Mouse (Mus musculus) neural tube, embryonic 14.5 days (tissue): ENCODE results near the gene Rrp36. TPM values are rescaled to one million over a fixed set of nuclear protein-coding genes. Genes with fewer than 3 reads are reported as not detected.

Experiments
- ATAC-seq: fragments of 200-750 bp; cut with Nextera tagmentation; 2 replicates; pipeline ENCODE4 v1.8.0; 2017; ENCODE audit warnings: low read depth, mild to moderate bottlenecking, moderate TSS enrichment, moderate library complexity
- H3K27ac ChIP-seq: fragments of 300-500 bp; sonication (generic); 2 replicates; pipeline ENCODE4 v1.5.1; 2014; ENCODE audit warnings: low read depth, mild to moderate bottlenecking, control low read depth, low read length, moderate library complexity, mixed read lengths
- H3K27me3 ChIP-seq: fragments of 300-500 bp; sonication (generic); 2 replicates; pipeline ENCODE4 v1.6.1; 2014; ENCODE audit warnings: low read length; ENCODE audit not compliant: control insufficient read depth, insufficient read depth
- H3K36me3 ChIP-seq: fragments of 300-500 bp; sonication (generic); 2 replicates; pipeline ENCODE4 v1.6.1; 2014; ENCODE audit warnings: low read length, mixed read lengths; ENCODE audit not compliant: control insufficient read depth, insufficient read depth
- H3K4me1 ChIP-seq: fragments of 300-500 bp; sonication (generic); 2 replicates; pipeline ENCODE4 v1.6.1; 2014; ENCODE audit warnings: low read length; ENCODE audit not compliant: control insufficient read depth, insufficient read depth
- H3K4me2 ChIP-seq: fragments of 300-500 bp; sonication (generic); 2 replicates; pipeline ENCODE4 v1.6.1; 2014; ENCODE audit warnings: mild to moderate bottlenecking, low read depth, low read length, control low read depth
- H3K4me3 ChIP-seq: fragments of 300-500 bp; sonication (generic); 2 replicates; pipeline ENCODE4 v1.5.1; 2014; ENCODE audit warnings: low read depth, low read length, control low read depth, mixed read lengths
- H3K9ac ChIP-seq: fragments of 300-500 bp; sonication (generic); replicated peaks from 2 replicates; pipeline ENCODE4 v1.6.1; 2014; ENCODE audit warnings: low read depth, mild to moderate bottlenecking, control low read depth, low read length, mixed read lengths
- H3K9me3 ChIP-seq: fragments of 300-500 bp; sonication (generic); 2 replicates; pipeline ENCODE4 v1.6.1; 2016; ENCODE audit warnings: low read length; ENCODE audit not compliant: control insufficient read depth
- WGBS: fragments of 180-500 bp; shearing (Covaris S2); extraction: QIAGEN DNeasy Blood & Tissue Kit; methylation state at CpG from one replicate; pipeline ENCODE4 v1.1.7; 2014; 5-methylcytosine and 5-hydroxymethylcytosine counted together
- polyA plus RNA-seq: library from polyadenylated mRNA; unstranded; fragments of >200 nt; fragmentation: Nextera tagmentation; extraction: Ambion mirVana; gene quantifications from 2 replicates; pipeline ENCODE4 v1.2.1, GENCODE M21; 2014

The Rrp36 gene
- polyA plus RNA-seq, 1 experiment from 2014 or later, result 49.6 TPM

DNA sequence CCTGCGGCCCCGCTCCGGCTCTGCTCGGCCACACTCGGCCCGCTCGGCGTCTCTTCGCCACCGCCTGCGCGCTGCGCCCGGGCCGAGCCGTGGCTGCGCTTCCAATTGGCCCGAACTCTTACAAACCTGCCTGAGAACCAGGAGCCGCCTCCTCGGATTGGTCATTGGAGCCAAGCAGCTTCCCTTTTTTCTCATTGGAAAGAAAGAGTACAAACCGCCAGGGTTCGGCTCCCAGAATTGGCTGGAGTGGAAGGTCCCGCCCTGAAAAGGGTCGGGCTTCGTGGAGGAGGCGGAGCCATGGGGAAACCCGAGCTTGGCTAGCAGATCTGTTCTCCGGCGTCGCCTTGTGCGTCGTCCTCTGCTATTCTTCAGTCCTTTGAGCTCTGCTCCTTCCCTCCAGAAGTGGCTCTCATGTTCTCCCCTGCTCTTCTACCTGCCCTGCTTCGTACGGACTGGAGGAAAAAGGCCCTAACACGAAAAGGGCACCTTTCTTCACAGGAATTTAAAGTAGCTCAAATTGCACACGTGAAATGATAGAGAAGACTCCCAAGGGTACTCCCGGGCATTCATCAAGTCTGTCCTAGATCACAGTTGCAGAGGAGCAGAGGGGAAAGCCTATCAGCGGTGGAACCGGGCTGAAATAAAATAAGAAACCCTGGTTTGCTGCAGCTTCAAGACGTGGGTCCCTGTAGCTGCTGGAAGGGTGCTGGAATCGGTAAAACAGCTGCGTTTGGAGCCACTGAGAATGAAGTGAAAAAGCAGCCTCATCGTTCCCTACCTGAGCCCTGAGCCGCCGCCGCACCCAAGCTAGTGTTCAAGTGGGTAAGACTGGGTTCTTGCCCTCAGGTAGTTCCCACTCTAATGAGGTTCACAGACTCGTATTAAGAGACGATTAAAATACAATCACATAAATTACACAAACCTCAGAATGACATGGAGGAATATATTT lies 31.0 kb upstream of the Rrp36 start, which contains the start of gene Ppp2r5d:
Gene Ppp2r5d, minus strand, starts transcription at position 225 of the 949 bp plus-strand sequence.
- no peaks in the 10 kb centered on the region for H3K27me3 ChIP-seq
- 1% methylated on average over 47 of the region's 48 CpGs for WGBS
- H3K4me3 ChIP-seq, result peak within 1 kb of the TSS; percentile 88
- ATAC-seq, result peak; percentile 95
- H3K4me2 ChIP-seq, result peak within 1 kb of the TSS; percentile 95
- no peaks in the 10 kb centered on the region for H3K9me3 ChIP-seq
- H3K9ac ChIP-seq, result peak within 1 kb of the TSS; percentile 90
- no peaks in the 10 kb centered on the region for H3K36me3 ChIP-seq
- peak within 1 kb of the TSS; percentile 89 for H3K27ac ChIP-seq
- peaks cover 31% of the 10 kb centered on the region for H3K4me1 ChIP-seq

DNA sequence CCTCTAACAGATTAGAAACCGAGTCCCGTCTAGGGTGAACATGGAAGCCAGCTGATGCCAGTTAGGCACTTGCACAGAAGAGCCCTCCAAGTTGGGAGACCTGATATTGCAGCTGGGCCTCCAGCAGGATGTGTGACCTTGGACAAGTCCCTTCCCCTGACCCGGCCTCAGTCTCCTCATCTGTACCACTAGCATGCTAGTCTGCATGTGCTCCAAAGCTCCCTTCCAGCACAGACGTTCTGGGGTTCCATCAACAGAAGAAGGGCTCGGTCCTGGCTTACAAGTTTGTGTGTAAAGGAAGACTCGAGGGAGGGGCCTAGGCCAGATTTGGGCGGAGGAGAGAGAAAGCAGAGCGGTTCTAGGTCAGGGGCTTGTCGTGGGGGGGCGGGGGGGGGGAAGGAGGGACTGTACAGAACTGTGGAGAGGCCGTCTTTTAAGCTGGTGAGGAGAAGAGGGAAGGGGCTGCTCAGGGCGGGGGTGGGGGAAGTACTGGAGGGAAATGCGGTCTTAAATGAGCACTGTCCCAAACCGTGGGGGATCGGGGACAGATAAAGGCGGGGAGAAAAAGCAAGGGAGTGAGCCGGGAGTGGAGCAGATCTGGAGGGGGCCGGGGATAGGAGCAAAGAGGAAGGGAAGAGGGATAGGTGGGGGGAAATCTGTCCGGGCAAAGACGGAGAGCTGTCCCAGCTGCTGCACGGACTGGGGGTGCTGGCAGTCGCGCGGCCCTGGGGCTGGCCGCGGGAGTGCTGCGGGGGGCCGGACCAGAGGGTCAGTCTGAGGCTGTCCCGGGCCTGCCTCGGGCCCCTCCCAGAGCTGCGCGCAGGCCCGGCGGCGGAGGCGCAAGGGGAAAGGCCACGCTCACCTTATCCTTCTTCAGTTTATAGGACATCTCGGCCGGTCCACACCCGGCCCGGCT lies 30.1 kb upstream of the Rrp36 start:
- Histone ChIP-seq H3K4me1 (peaks cover 31% of the 10 kb centered on the region), H3K9me3 (no peaks in the 10 kb centered on the region), H3K27me3 (no peaks in the 10 kb centered on the region), H3K9ac (peak overlapping the region; percentile 90), H3K4me3 (peak overlapping the region; percentile 88), H3K4me2 (peak overlapping the region; percentile 95), H3K36me3 (no peaks in the 10 kb centered on the region), H3K27ac (peak overlapping the region; percentile 89)
- ATAC-seq, result peak; percentile 71
- 9% methylated on average over 29 of the region's 41 CpGs for WGBS

DNA sequence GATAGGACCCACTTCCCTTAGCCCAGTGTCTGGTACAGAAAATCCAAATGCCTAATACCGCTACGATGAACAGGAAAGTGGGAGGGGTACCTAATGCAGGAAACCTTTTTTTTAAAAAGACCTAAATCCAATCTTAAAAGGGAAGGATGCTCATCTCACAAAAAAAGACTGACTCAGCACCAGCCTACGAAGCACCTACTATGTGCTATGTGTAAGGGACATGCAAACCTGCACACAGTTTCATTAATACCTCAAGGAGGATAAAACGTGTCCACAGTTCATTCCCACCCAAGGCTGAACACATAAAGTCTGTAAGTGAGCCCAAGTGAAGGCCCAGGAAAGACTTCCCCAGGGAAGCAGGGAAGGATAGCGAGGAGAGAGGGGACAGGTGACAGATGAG lies 28.4 kb upstream of the Rrp36 start:
- Histone ChIP-seq H3K4me3 (no peak overlapping the region), H3K27ac (no peak overlapping the region), H3K4me1 (peaks cover 31% of the 10 kb centered on the region), H3K36me3 (no peaks in the 10 kb centered on the region), H3K9ac (no peak overlapping the region), H3K4me2 (0 out of 2 replicates have a peak overlapping the region, but pooled peaks have one; percentile 95), H3K27me3 (no peaks in the 10 kb centered on the region), H3K9me3 (no peaks in the 10 kb centered on the region)
- WGBS, result 93% methylated on average over 5 of the region's 5 CpGs
- ATAC-seq, result no peak

DNA sequence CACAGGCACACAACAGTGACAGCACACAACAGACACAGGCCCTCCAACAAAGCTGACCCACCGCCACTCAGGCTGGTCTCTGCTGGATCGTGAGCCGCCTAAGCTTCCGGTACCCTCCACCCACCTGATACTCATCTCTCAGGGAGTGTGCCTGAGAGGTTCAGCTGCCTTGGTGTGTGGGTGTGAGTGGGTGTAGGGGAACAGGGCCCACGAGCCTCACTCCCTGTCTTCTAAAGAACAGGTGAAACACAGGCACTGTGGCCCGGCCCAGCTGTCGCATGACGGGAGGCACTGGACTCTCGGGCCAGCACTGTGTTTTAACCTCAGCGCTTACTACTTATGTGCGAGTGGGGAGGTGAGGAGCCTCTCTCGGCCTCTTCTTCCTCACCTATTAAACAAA lies 27.9 kb upstream of the Rrp36 start:
- WGBS, result 86% methylated on average over 12 of the region's 12 CpGs
- Histone ChIP-seq H3K9ac (no peak overlapping the region), H3K27ac (no peak overlapping the region), H3K4me3 (no peak overlapping the region), H3K27me3 (no peaks in the 10 kb centered on the region), H3K36me3 (no peaks in the 10 kb centered on the region), H3K4me1 (peaks cover 31% of the 10 kb centered on the region), H3K9me3 (no peaks in the 10 kb centered on the region), H3K4me2 (no peak overlapping the region)
- no peak for ATAC-seq

DNA sequence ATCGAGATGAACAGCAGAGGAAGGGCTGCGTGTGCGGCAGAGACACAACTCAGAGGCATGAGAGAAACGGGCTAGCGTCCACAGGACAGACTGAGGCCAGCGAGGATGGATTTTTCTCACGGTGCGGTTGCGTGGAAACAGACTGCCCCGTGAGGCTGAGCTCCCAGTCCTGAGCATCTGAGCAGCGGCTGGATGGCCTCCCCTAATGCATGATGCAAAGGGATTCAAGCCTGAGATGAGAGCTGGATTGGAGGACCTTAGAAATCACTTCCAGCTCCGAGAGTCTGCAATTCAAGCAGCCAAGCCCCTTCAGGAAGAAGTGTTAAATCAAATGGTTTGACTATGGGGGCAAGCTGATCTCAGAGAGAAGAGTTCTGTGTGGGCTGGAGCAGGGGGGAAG lies 27.3 kb upstream of the Rrp36 start:
- H3K9ac ChIP-seq, result 0 out of 2 replicates have a peak overlapping the region, but pooled peaks have one; percentile 25
- H3K4me1 ChIP-seq, result peaks cover 31% of the 10 kb centered on the region
- H3K4me2 ChIP-seq, result no peak overlapping the region
- H3K4me3 ChIP-seq, result no peak overlapping the region
- no peaks in the 10 kb centered on the region for H3K27me3 ChIP-seq
- H3K27ac ChIP-seq, result no peak overlapping the region
- no peaks in the 10 kb centered on the region for H3K9me3 ChIP-seq
- no peaks in the 10 kb centered on the region for H3K36me3 ChIP-seq
- no peak for ATAC-seq
- 78% methylated on average over 12 of the region's 12 CpGs for WGBS

DNA sequence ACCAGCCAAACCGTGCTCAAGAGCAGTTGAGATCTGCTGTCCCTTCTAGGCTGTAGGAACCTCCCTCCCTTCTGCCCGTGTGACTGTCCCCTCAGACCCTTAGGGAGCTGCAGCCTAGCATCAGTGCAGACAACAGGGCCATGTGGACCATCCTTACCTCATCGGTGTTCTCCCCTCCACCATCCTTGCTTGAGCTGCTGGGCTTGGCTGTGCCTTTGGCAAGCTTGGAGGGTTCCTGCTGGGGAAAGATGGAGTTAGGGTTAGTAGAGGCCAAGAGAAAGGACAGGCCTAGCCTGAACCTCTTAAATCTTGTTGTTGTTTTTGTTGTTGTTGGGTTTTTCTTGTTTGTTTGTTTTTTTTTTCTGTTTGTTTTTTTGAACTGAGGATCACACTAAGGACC lies 25.8 kb upstream of the Rrp36 start:
- no peak for ATAC-seq
- no peak overlapping the region for H3K27ac ChIP-seq
- H3K4me2 ChIP-seq, result no peak overlapping the region
- no peaks in the 10 kb centered on the region for H3K9me3 ChIP-seq
- no peak overlapping the region for H3K4me3 ChIP-seq
- no peaks in the 10 kb centered on the region for H3K27me3 ChIP-seq
- H3K4me1 ChIP-seq, result peaks cover 25% of the 10 kb centered on the region
- no peak overlapping the region for H3K9ac ChIP-seq
- WGBS, result 89% methylated on average over 3 of the region's 3 CpGs
- no peaks in the 10 kb centered on the region for H3K36me3 ChIP-seq

DNA sequence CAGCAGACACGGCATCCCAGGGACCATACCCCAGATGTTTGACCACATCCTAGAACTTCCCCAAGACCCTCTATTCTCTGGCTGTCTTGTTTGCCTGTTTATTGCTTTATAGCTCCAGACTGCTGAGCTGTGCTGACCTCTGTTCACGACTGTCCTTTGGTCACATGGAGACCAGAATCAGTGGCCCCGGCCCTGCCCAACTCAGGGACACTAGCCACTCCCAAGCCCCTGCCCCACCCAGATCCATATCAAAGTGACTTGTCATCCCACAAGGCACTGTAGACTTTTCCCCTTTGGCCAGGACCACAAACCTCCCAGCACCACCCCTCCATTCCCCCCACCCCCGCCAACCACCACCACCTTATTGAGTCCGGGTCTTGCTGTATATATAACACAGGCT lies 25.1 kb upstream of the Rrp36 start:
- H3K27me3 ChIP-seq, result no peaks in the 10 kb centered on the region
- no peak overlapping the region for H3K4me3 ChIP-seq
- H3K9ac ChIP-seq, result no peak overlapping the region
- no peak overlapping the region for H3K4me2 ChIP-seq
- no peak for ATAC-seq
- no peak overlapping the region for H3K27ac ChIP-seq
- 45% methylated on average over 5 of the region's 5 CpGs for WGBS
- H3K4me1 ChIP-seq, result peaks cover 25% of the 10 kb centered on the region
- no peaks in the 10 kb centered on the region for H3K36me3 ChIP-seq
- H3K9me3 ChIP-seq, result no peaks in the 10 kb centered on the region

DNA sequence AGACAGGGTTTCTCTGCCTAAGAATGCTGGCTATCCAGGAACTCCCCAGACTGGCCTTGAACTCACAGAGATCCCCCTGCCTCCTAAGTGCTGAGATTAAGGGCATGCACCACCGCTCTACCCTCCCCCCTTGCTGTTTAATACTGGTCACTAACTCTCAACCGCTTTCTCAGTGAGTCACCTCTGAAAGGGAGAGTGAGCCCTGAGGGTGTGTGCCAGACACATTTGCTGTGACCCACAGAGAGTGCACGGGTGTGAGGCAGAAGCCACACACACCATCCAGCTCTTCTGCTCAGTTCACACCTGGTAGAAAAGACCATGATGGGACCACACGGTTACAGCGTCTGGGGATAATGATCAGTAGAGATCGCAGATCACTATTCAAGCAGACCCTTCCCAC lies 24.4 kb upstream of the Rrp36 start:
- Histone ChIP-seq H3K9me3 (no peaks in the 10 kb centered on the region), H3K27ac (no peak overlapping the region), H3K4me1 (peaks cover 19% of the 10 kb centered on the region), H3K9ac (no peak overlapping the region), H3K27me3 (no peaks in the 10 kb centered on the region), H3K4me2 (no peak overlapping the region), H3K36me3 (no peaks in the 10 kb centered on the region), H3K4me3 (no peak overlapping the region)
- ATAC-seq, result no peak
- WGBS, result 86% methylated on average over 6 of the region's 6 CpGs
